Mouse (Mus musculus) spleen, postnatal 14 days (tissue): Measurements from ENCODE around the gene Gsg1.

Source experiments
- DNase-seq, 2 experiments: peaks; one replicate each; pipeline ENCODE4 v3.0.0; 2021 to 2022; ENCODE audit warnings: low spot score in 2 of 2

Gsg1 gene

GRCm38 (mm10) chr6:135254153-135254552 lies at the start of gene Gsg1:
Gene Gsg1 (minus strand): TSS chr6:135254351.
- DNase-seq = no peak

GRCm38 (mm10) chr6:135302421-135303125 lies 48.4 kb upstream of the Gsg1 start:
- no peak for DNase-seq

GRCm38 (mm10) chr6:135300469-135300868 lies 46.3 kb upstream of the Gsg1 start:
- no peak for DNase-seq

- DNase-seq = no peak
Observed at GRCm38 (mm10) chr6:135299024-135299550, 44.9 kb upstream of the Gsg1 start.

GRCm38 (mm10) chr6:135297570-135297969 lies 43.4 kb upstream of the Gsg1 start:
- DNase-seq = no peak

- DNase-seq = peak; percentile 21 to 36
Observed at GRCm38 (mm10) chr6:135296267-135296666, 42.1 kb upstream of the Gsg1 start.

- DNase-seq = no peak
Observed at GRCm38 (mm10) chr6:135295082-135295861, 41.1 kb upstream of the Gsg1 start.

GRCm38 (mm10) chr6:135294150-135294549 lies 40.0 kb upstream of the Gsg1 start:
- DNase-seq = no peak

- DNase-seq = no peak
Observed at GRCm38 (mm10) chr6:135292391-135292790, 38.2 kb upstream of the Gsg1 start.

- DNase-seq = no peak
Observed at GRCm38 (mm10) chr6:135279856-135280255, 25.7 kb upstream of the Gsg1 start.

GRCm38 (mm10) chr6:135279286-135279685 lies 25.1 kb upstream of the Gsg1 start:
- DNase-seq = no peak

GRCm38 (mm10) chr6:135278302-135278701 lies 24.2 kb upstream of the Gsg1 start:
- no peak for DNase-seq

GRCm38 (mm10) chr6:135276474-135277295 lies 22.5 kb upstream of the Gsg1 start:
- no peak for DNase-seq

GRCm38 (mm10) chr6:135275231-135275630 lies 21.1 kb upstream of the Gsg1 start:
- DNase-seq = no peak

GRCm38 (mm10) chr6:135273066-135273465 lies 18.9 kb upstream of the Gsg1 start:
- no peak for DNase-seq

- DNase-seq = no peak
Observed at GRCm38 (mm10) chr6:135271761-135272160, 17.6 kb upstream of the Gsg1 start.

- no peak for DNase-seq
Observed at GRCm38 (mm10) chr6:135269626-135270025, 15.5 kb upstream of the Gsg1 start.

GRCm38 (mm10) chr6:135268392-135268791 lies 14.2 kb upstream of the Gsg1 start:
- no peak for DNase-seq

- no peak for DNase-seq
Observed at GRCm38 (mm10) chr6:135267221-135267620, 13.1 kb upstream of the Gsg1 start.

GRCm38 (mm10) chr6:135266056-135266455 lies 11.9 kb upstream of the Gsg1 start:
- DNase-seq = no peak

- DNase-seq = no peak
Observed at GRCm38 (mm10) chr6:135264136-135264535, 10.0 kb upstream of the Gsg1 start.

- no peak for DNase-seq
Observed at GRCm38 (mm10) chr6:135262565-135262964, 8.4 kb upstream of the Gsg1 start.
